Mouse (Mus musculus): ENCODE measurements around the gene Bag3. TPM values are rescaled to one million over a fixed set of nuclear protein-coding genes. Genes with fewer than 3 reads are reported as not detected.
A peak's percentile ranks its signal among the peaks of the same experiment; 100 is the strongest.

The Bag3 gene
- polyA plus RNA-seq, 1 experiment = 4.2 TPM

DNA sequence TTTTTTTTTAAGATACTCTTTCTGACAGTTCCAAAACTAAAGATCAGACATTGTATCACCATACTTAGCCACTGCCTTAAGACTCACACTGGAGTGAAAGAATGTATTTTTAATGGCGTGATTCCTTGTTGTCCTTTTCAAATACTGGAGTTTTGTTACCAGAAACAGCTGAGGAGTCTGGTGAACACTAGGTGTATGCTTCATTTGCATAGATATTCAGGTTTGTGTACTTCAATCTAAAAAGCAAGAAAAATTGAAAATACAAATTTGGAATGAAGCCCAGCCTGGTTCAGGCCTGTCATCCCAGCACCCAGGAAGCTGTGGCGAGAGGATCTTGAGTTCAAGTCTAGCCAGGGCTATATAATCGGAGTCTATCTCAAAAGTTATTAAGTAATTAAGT, 1.2 kb downstream of the Bag3 start:
- TF ChIP-seq CTCF (IDR thresholded peaks at IDR 0.05; ENCODE audit: borderline replicate concordance, extremely low read depth, insufficient read depth, insufficient read length) = no peak
- TF ChIP-seq POLR2A (IDR thresholded peaks at IDR 0.05; ENCODE audit: borderline replicate concordance, extremely low read depth, insufficient read depth, insufficient read length, poor library complexity, severe bottlenecking) = no peak
- no peak for DNase-seq (ENCODE audit: low read depth)

DNA sequence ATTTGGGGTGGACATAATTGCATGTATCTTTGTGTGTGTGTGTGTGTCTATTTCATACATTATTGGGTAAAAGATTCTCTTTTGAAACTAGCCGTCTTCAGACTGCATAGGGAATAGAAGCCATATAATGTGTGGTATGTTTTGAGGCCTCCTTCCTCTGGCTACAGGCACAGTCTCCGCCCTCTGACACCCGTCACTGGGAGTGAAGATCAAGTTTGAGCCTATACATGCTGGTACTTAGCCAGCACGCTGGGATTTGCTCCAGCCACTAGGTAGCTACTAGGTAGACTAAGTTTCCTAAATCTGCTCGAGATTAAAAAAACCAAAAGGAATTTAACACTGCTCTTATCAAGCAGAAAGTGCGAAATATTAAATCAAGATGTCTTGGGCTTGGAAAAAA, 3.2 kb downstream of the Bag3 start:
- DNase-seq (ENCODE audit: low read depth) = no peak
- no peak for TF ChIP-seq POLR2A (IDR thresholded peaks at IDR 0.05; ENCODE audit: borderline replicate concordance, extremely low read depth, insufficient read depth, insufficient read length, poor library complexity, severe bottlenecking)
- no peak for TF ChIP-seq CTCF (IDR thresholded peaks at IDR 0.05; ENCODE audit: borderline replicate concordance, extremely low read depth, insufficient read depth, insufficient read length)

DNA sequence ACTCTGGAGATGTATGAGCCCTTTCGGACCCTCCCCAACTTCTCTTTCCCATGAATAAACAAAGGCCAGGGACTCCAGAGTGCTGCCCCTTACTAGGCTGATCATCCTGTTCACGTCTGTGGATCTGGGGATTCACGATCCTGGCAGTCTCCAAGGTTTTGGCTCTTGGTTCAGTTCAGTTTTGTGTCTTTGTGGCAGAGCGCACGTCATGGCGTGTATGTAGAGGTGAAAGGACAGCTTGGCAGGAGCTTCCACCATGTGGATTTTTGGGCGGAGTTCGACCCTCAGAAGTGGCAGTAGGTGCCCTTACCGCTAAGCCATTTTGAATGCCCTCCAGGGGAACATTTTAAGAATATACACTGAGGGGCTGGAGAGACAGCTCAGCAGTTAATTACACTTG, 5.2 kb downstream of the Bag3 start:
- DNase-seq (ENCODE audit: low read depth) = no peak
- TF ChIP-seq CTCF (IDR thresholded peaks at IDR 0.05; ENCODE audit: borderline replicate concordance, extremely low read depth, insufficient read depth, insufficient read length) = no peak

DNA sequence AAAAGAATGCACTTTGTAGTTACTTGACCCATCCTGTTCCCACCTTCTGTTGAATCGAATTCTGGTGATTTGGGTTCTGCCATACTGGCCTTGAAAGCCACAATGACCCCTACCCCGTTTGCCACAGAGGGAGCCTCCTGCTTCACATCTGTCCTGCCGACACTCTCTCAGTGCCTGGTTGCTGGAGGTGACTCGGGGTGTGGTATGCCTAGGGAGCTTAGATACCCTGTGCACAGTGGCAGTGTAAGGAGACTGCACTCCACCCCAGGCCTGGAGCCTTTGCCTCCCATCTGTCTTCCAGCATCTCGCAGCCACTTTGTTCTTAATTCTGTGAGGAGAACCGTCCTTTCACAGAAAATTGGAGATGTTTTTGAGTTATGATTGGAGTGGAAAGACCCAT, 5.7 kb downstream of the Bag3 start:
- no peak for DNase-seq (ENCODE audit: low read depth)
- TF ChIP-seq POLR2A (IDR thresholded peaks at IDR 0.05; ENCODE audit: borderline replicate concordance, extremely low read depth, insufficient read depth, insufficient read length, poor library complexity, severe bottlenecking) (no peak), CTCF (IDR thresholded peaks at IDR 0.05; ENCODE audit: borderline replicate concordance, extremely low read depth, insufficient read depth, insufficient read length) (no peak)

DNA sequence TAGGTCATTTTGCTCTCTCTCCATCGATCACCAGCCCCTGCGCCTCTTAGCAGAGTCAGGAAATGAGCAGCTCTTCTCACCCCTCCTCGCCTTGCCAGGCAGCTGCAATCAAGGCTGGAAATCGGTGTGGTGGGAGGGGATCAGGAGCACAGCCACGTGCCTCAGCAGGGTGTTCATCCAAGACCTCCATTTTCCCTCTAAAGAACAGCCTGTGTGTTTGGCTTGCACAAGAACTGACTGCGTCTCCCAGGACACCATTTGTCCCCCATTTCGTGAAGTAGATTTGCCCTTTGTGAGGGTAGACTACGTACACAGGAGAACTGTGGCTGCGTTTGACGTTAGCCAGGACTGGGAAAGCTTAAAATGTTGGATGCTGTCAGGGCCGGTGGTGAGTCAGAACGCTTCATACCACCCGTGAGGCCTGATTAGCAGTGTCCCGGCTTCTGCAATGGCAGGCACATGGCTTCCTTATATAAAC, 6.2 kb downstream of the Bag3 start:
- TF ChIP-seq POLR2A (IDR thresholded peaks at IDR 0.05; ENCODE audit: borderline replicate concordance, extremely low read depth, insufficient read depth, insufficient read length, poor library complexity, severe bottlenecking) (no peak), CTCF (IDR thresholded peaks at IDR 0.05; ENCODE audit: borderline replicate concordance, extremely low read depth, insufficient read depth, insufficient read length) (no peak)

DNA sequence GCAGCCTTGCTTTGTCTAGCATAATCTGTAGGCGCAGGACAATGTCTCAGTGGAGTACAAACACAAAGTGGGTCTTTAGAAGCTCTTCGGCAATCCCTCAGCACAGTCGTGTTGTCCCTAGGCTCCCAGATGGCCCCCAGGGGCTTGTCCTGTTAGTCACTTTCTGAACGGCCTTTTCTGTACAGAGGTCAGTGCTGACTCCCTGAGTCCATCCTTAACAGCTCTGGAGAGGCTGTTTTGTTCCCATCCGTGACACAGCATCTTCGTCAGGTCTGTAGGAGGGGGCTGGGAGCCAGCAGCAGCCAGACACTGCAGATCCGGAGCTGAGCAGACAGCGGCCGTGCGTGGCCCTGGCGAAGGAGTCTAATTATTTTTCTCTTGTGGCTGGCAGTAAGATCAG, 7.6 kb downstream of the Bag3 start:
- TF ChIP-seq POLR2A (IDR thresholded peaks at IDR 0.05; ENCODE audit: borderline replicate concordance, extremely low read depth, insufficient read depth, insufficient read length, poor library complexity, severe bottlenecking) = no peak
- no peak for TF ChIP-seq CTCF (IDR thresholded peaks at IDR 0.05; ENCODE audit: borderline replicate concordance, extremely low read depth, insufficient read depth, insufficient read length)
- peak; percentile 81 for DNase-seq (ENCODE audit: low read depth)

More for the DNA sequence above, 6.2 kb downstream of the Bag3 start:
- DNase-seq (ENCODE audit: low read depth) = peak; percentile 85

DNA sequence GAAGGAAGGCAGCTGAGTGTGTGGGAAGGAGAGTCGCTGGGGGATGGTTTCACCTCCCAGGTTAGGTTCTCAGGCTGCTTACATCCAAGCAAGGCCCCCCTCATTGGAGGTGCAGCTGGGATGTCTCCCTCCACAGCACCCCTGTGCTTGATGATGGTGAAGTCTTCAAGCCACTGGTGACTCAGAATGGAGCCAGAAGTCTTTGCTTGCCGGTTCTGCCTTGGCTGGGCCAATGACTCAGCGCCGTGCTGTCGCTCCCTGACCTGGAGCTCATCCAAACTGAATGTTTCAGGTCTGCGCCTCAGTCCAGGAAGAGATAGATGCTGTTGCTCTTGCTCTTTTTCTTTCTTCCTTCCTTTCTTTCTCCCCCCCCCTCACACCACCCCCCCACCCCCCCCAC, 8.5 kb downstream of the Bag3 start:
- no peak for DNase-seq (ENCODE audit: low read depth)
- TF ChIP-seq POLR2A (IDR thresholded peaks at IDR 0.05; ENCODE audit: borderline replicate concordance, extremely low read depth, insufficient read depth, insufficient read length, poor library complexity, severe bottlenecking) (no peak), CTCF (IDR thresholded peaks at IDR 0.05; ENCODE audit: borderline replicate concordance, extremely low read depth, insufficient read depth, insufficient read length) (no peak)

DNA sequence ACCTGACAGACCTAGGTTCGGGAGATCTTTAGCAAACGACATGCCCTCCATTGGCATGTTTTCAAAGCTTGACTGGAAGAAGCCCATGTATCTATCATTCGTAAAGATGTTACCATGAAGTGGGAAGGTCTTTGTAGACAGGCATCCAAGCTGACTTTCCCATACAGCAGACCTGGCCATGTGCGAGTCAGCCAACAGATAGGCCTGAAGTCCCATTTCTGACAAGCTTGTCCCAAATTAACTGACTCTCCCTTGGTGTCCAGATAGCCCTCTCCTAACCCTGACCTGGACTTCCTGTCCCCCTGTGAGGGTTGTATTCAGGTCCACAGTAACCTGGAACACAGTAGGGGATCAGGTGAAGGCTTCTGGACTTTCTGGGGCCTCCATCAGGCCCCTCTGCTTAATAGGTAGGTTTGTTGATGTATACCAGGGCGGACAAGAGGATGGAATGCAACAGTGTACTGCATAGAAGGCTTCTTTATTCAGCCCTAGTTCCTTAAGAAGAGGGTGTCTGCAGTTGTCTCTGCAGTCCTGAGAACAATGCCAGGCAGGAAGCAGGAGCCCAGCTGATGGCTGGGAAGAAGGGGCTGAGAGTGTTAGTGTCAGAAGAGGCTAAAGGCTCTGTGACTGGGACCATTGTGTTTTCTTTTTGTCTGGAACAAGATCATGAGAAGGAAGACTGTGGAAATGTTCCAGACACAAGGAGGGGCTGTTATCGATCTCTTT, 9.2 kb downstream of the Bag3 start:
- TF ChIP-seq CTCF (IDR thresholded peaks at IDR 0.05; ENCODE audit: borderline replicate concordance, extremely low read depth, insufficient read depth, insufficient read length) = no peak
- no peak for TF ChIP-seq POLR2A (IDR thresholded peaks at IDR 0.05; ENCODE audit: borderline replicate concordance, extremely low read depth, insufficient read depth, insufficient read length, poor library complexity, severe bottlenecking)
- DNase-seq (ENCODE audit: low read depth) = no peak

DNA sequence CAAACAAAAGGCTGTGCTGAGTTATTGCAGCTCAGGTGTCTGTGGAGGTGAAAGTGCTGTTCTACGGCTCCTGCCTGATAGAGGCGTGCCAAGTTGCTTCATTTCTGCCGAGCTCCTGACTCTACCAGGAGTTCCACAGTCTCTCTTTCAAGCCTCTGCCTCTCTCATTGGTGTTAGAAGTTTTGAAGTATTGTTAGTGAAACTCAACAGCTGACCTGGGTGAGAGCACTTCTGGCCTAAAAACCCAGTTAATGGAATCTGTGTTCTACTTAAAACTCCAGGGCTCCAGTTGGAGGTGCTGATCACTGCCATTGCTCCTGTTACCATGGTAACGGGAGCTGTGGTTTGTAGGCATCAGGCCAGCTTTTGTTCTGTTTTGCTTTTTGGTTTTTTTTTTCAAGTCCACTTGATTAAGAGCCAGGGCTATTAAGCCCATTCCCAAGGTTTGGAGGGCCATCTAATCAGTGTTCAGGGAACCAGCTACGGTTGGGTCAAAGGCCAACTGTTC, 11.6 kb downstream of the Bag3 start:
- DNase-seq (ENCODE audit: low read depth) = peak; percentile 90
- TF ChIP-seq POLR2A (IDR thresholded peaks at IDR 0.05; ENCODE audit: borderline replicate concordance, extremely low read depth, insufficient read depth, insufficient read length, poor library complexity, severe bottlenecking) (no peak), CTCF (IDR thresholded peaks at IDR 0.05; ENCODE audit: borderline replicate concordance, extremely low read depth, insufficient read depth, insufficient read length) (no peak)

DNA sequence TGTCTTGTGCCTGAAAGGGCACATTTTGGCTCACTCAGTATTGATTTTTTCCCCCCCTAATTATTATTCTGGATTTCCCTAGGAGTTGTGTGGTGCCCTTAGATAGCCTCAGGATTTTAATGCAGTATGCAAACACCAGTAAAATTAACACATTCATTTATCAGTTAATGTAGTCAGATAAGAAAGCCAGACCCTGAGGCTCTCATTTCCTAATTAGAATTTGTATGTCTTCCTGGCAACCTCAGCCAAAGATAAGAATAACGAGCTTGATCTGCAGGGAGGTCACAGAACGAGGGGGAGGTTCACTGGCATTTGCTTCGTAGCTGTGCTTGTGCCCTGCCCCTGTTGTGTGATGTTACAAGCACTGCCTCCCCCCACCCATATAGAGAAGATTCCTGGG, 12.7 kb downstream of the Bag3 start:
- peak; percentile 51 for DNase-seq (ENCODE audit: low read depth)
- TF ChIP-seq POLR2A (IDR thresholded peaks at IDR 0.05; ENCODE audit: borderline replicate concordance, extremely low read depth, insufficient read depth, insufficient read length, poor library complexity, severe bottlenecking) = no peak
- TF ChIP-seq CTCF (IDR thresholded peaks at IDR 0.05; ENCODE audit: borderline replicate concordance, extremely low read depth, insufficient read depth, insufficient read length) = no peak

DNA sequence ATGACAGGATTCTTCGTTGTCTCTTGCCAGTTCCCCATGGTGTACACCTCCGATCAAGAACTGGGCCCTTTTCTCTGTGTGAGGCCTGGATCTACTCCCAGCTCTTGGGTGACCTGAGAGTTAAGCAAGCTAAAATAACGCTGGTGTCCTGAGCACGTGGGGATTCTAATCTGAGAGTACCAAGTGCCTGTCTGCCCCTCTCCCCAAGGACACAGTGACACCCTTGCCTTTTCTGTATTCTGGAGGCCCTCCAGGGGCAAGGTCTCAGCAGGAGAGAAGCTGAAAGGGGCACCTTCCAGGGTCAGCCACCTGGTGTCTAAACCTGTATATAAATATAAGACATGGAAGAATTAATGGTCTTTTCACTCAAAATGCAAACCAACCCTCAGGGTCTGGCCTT, 14.3 kb downstream of the Bag3 start:
- no peak for DNase-seq (ENCODE audit: low read depth)
- no peak for TF ChIP-seq CTCF (IDR thresholded peaks at IDR 0.05; ENCODE audit: borderline replicate concordance, extremely low read depth, insufficient read depth, insufficient read length)
- no peak for TF ChIP-seq POLR2A (IDR thresholded peaks at IDR 0.05; ENCODE audit: borderline replicate concordance, extremely low read depth, insufficient read depth, insufficient read length, poor library complexity, severe bottlenecking)

DNA sequence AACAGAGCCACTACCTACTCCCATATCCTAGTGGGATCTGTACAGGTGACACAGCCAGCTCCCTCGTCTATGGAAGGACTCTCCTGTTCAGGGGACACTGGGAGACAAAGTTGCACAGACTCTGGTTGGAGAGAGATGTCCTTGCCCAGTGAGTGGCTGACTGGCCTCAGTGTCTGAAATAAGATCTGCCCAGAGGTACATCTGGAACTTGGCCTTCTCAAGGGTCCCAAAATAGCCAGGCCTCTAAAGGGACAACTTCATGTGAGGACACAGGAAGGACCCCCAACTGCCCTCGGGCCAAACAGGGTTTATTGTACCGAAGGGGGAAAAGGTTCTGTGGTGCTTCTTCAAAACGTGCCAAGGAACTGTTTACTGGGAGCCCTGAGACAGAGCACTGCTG, 14.8 kb downstream of the Bag3 start:
- no peak for TF ChIP-seq POLR2A (IDR thresholded peaks at IDR 0.05; ENCODE audit: borderline replicate concordance, extremely low read depth, insufficient read depth, insufficient read length, poor library complexity, severe bottlenecking)
- no peak for TF ChIP-seq CTCF (IDR thresholded peaks at IDR 0.05; ENCODE audit: borderline replicate concordance, extremely low read depth, insufficient read depth, insufficient read length)
- DNase-seq (ENCODE audit: low read depth) = no peak

Data from brain, embryonic 14.5 days (tissue).